Mouse (Mus musculus): ENCODE results near the gene Olfr465-ps1. TPM values are rescaled to one million over a fixed set of nuclear protein-coding genes. Genes with fewer than 3 reads are reported as not detected.

Olfr465-ps1 gene
- not detected in 2 replicates for polyA plus RNA-seq (2012; rRNA removed)
- not detected in 2 replicates for polyA plus RNA-seq (2014; fragmentation: Nextera tagmentation; extraction: Ambion mirVana)

GRCm38 (mm10) chr13:65137789-65138188, at the start of gene Olfr465-ps1:
Gene Olfr465-ps1 (plus strand): TSS chr13:65138089.
- no peak for DNase-seq (ENCODE audit: low spot score)
- no peaks in the 10 kb centered on the region for H3K36me3 ChIP-seq (ENCODE audit: control insufficient read depth, insufficient read depth, low read length)
- no peaks in the 10 kb centered on the region for H3K4me1 ChIP-seq (ENCODE audit: control insufficient read depth, insufficient read depth, low read length)
- no peak for ATAC-seq (ENCODE audit: low FRiP score, low read depth)
- no peak within 1 kb of the TSS for H3K4me3 ChIP-seq (replicated peaks; ENCODE audit: low read length)
- H3K27ac ChIP-seq (replicated peaks; ENCODE audit: low read depth, low read length) = no peak within 1 kb of the TSS
- 84% methylated on average over 4 of the region's 4 CpGs for WGBS
- TF ChIP-seq POLR2A (IDR thresholded peaks at IDR 0.05; ENCODE audit: borderline replicate concordance, extremely low read depth, insufficient read depth, insufficient read length) = no peak
- H3K27me3 ChIP-seq (ENCODE audit: control insufficient read depth, insufficient read depth, low read length) = no peaks in the 10 kb centered on the region
- no peak within 1 kb of the TSS for H3K9ac ChIP-seq (ENCODE audit: low read depth, low read length, severe bottlenecking)
- H3K4me2 ChIP-seq (replicated peaks; ENCODE audit: low read depth, low read length, severe bottlenecking) = no peak within 1 kb of the TSS
- no peaks in the 10 kb centered on the region for H3K9me3 ChIP-seq (ENCODE audit: control insufficient read depth, low read length)

GRCm38 (mm10) chr13:65095923-65096322, 42.0 kb upstream of the Olfr465-ps1 start:
- Histone ChIP-seq H3K27ac (replicated peaks; ENCODE audit: low read depth, low read length) (no peak overlapping the region), H3K36me3 (ENCODE audit: control insufficient read depth, insufficient read depth, low read length) (peaks cover 7% of the 10 kb centered on the region; the same call in 1 of the 2 replicates), H3K27me3 (ENCODE audit: control insufficient read depth, insufficient read depth, low read length) (no peaks in the 10 kb centered on the region), H3K4me3 (replicated peaks; ENCODE audit: low read length) (no peak overlapping the region), H3K4me2 (replicated peaks; ENCODE audit: low read depth, low read length, severe bottlenecking) (no peak overlapping the region), H3K4me1 (ENCODE audit: control insufficient read depth, insufficient read depth, low read length) (no peaks in the 10 kb centered on the region), H3K9me3 (ENCODE audit: control insufficient read depth, low read length) (no peaks in the 10 kb centered on the region), H3K9ac (ENCODE audit: low read depth, low read length, severe bottlenecking) (no peak overlapping the region)
- DNase-seq (ENCODE audit: low spot score) (no peak), ATAC-seq (ENCODE audit: low FRiP score, low read depth) (no peak)
- TF ChIP-seq POLR2A (IDR thresholded peaks at IDR 0.05; ENCODE audit: borderline replicate concordance, extremely low read depth, insufficient read depth, insufficient read length) = no peak
- WGBS = 89% methylated on average over 4 of the region's 4 CpGs

- Histone ChIP-seq H3K4me3 (replicated peaks; ENCODE audit: low read length) (no peak overlapping the region), H3K27ac (replicated peaks; ENCODE audit: low read depth, low read length) (no peak overlapping the region), H3K4me2 (replicated peaks; ENCODE audit: low read depth, low read length, severe bottlenecking) (no peak overlapping the region), H3K36me3 (ENCODE audit: control insufficient read depth, insufficient read depth, low read length) (peaks cover 7% of the 10 kb centered on the region; the same call in 1 of the 2 replicates), H3K9ac (ENCODE audit: low read depth, low read length, severe bottlenecking) (no peak overlapping the region), H3K4me1 (ENCODE audit: control insufficient read depth, insufficient read depth, low read length) (no peaks in the 10 kb centered on the region), H3K27me3 (ENCODE audit: control insufficient read depth, insufficient read depth, low read length) (no peaks in the 10 kb centered on the region), H3K9me3 (ENCODE audit: control insufficient read depth, low read length) (0 out of 2 replicates have a peak, but pooled peaks cover under 1% of the 10 kb centered on the region)
- ATAC-seq (ENCODE audit: low FRiP score, low read depth) (no peak), DNase-seq (ENCODE audit: low spot score) (no peak)
- TF ChIP-seq POLR2A (IDR thresholded peaks at IDR 0.05; ENCODE audit: borderline replicate concordance, extremely low read depth, insufficient read depth, insufficient read length) = no peak
Observed at GRCm38 (mm10) chr13:65097018-65097417, 40.9 kb upstream of the Olfr465-ps1 start.

GRCm38 (mm10) chr13:65100678-65101077, 37.2 kb upstream of the Olfr465-ps1 start:
- DNase-seq (ENCODE audit: low spot score) = no peak
- no peak for ATAC-seq (ENCODE audit: low FRiP score, low read depth)
- no peak for TF ChIP-seq POLR2A (IDR thresholded peaks at IDR 0.05; ENCODE audit: borderline replicate concordance, extremely low read depth, insufficient read depth, insufficient read length)
- H3K27me3 ChIP-seq (ENCODE audit: control insufficient read depth, insufficient read depth, low read length) = no peaks in the 10 kb centered on the region
- H3K9me3 ChIP-seq (ENCODE audit: control insufficient read depth, low read length) = peaks cover 15% of the 10 kb centered on the region; the same call in 1 of the 2 replicates
- H3K27ac ChIP-seq (replicated peaks; ENCODE audit: low read depth, low read length) = no peak overlapping the region
- WGBS = 92% methylated on average over 9 of the region's 9 CpGs
- no peaks in the 10 kb centered on the region for H3K4me1 ChIP-seq (ENCODE audit: control insufficient read depth, insufficient read depth, low read length)
- H3K4me3 ChIP-seq (replicated peaks; ENCODE audit: low read length) = no peak overlapping the region
- no peak overlapping the region for H3K4me2 ChIP-seq (replicated peaks; ENCODE audit: low read depth, low read length, severe bottlenecking)
- H3K9ac ChIP-seq (ENCODE audit: low read depth, low read length, severe bottlenecking) = no peak overlapping the region
- no peaks in the 10 kb centered on the region for H3K36me3 ChIP-seq (ENCODE audit: control insufficient read depth, insufficient read depth, low read length)

- no peak overlapping the region for H3K27ac ChIP-seq (replicated peaks; ENCODE audit: low read depth, low read length)
- no peaks in the 10 kb centered on the region for H3K27me3 ChIP-seq (ENCODE audit: control insufficient read depth, insufficient read depth, low read length)
- no peak for DNase-seq (ENCODE audit: low spot score)
- H3K4me2 ChIP-seq (replicated peaks; ENCODE audit: low read depth, low read length, severe bottlenecking) = no peak overlapping the region
- H3K9ac ChIP-seq (ENCODE audit: low read depth, low read length, severe bottlenecking) = no peak overlapping the region
- no peaks in the 10 kb centered on the region for H3K36me3 ChIP-seq (ENCODE audit: control insufficient read depth, insufficient read depth, low read length)
- H3K4me1 ChIP-seq (ENCODE audit: control insufficient read depth, insufficient read depth, low read length) = no peaks in the 10 kb centered on the region
- ATAC-seq (ENCODE audit: low FRiP score, low read depth) = no peak
- H3K4me3 ChIP-seq (replicated peaks; ENCODE audit: low read length) = no peak overlapping the region
- 89% methylated on average over 3 of the region's 3 CpGs for WGBS
- H3K9me3 ChIP-seq (ENCODE audit: control insufficient read depth, low read length) = peaks cover 18% of the 10 kb centered on the region
- TF ChIP-seq POLR2A (IDR thresholded peaks at IDR 0.05; ENCODE audit: borderline replicate concordance, extremely low read depth, insufficient read depth, insufficient read length) = no peak
Observed at GRCm38 (mm10) chr13:65101232-65101631, 36.7 kb upstream of the Olfr465-ps1 start.

Measured in limb, embryonic 14.5 days (tissue).